ENCODE assay signal across 31 mouse cellular contexts in genomic region chr2:152187132-152187531, GRCm38 (mm10). TPM values are rescaled to one million over a fixed set of nuclear protein-coding genes. Genes with fewer than 3 reads are reported as not detected.
DNase-seq lines count a peak whose midpoint lies in the region; ATAC-seq and TF ChIP-seq lines count a peak whose summit lies in the region.
"Had no signal": no experiment of that assay in that cellular context is flagged by ENCODE, and none has a peak within 500 bp of the region (broad histone marks: within the 10 kb centered on the region; RNA-seq: fewer than 3 reads in every experiment).

No protein-coding gene starts in this region.

- TF ChIP-seq RAD21 in CH12.LX (IDR thresholded peaks at IDR 0.05; ENCODE audit: low read depth, low read length): no peak

- H3K36me3 ChIP-seq in CH12.LX (replicated peaks in 1 of 2; ENCODE audit: control insufficient read depth in 1 of 2, insufficient read depth in 1 of 2, low read length in 1 of 2): no peaks in the 10 kb centered on the region
- no peaks in the 10 kb centered on the region for H3K36me3 ChIP-seq in splenic B cell, adult 2 months (ENCODE audit: control insufficient read depth, insufficient read depth, low read length, poor library complexity, severe bottlenecking)
- H3K36me3 ChIP-seq in hindbrain, embryonic 14.5 days (replicated peaks; ENCODE audit: control insufficient read depth, insufficient read depth): no peaks in the 10 kb centered on the region
- H3K36me3 ChIP-seq: embryonic facial prominence, embryonic 12.5 days; embryonic facial prominence, embryonic 15.5 days; heart, embryonic 12.5 days; heart, embryonic 15.5 days; hindbrain, embryonic 10.5 days; hindbrain, embryonic 13.5 days had no signal

- no peaks in the 10 kb centered on the region for H3K4me1 ChIP-seq in CH12.LX (ENCODE audit: control insufficient read depth in 1 of 2, insufficient read depth in 2 of 2)
- H3K4me1 ChIP-seq in hindbrain, embryonic 14.5 days (replicated peaks; ENCODE audit: control insufficient read depth, insufficient read depth, low read length): no peaks in the 10 kb centered on the region
- H3K4me1 ChIP-seq: embryonic facial prominence, embryonic 12.5 days; embryonic facial prominence, embryonic 15.5 days had no signal

- peak; percentile 33; the same call in 1 of the 2 replicates for TF ChIP-seq EP300 in CH12.LX (IDR thresholded peaks at IDR 0.05; ENCODE audit: low read length)

- dilution Hi-C loops in CH12.LX (cut with MboI; ENCODE audit: extremely low pct_ligation_motif_present, extremely low pct_unique_long_range_greater_than_20kb, low sequenced_read_pairs): no loop called here

- WGBS in hindbrain, embryonic 14.5 days: 82% methylated on average over 5 of the region's 5 CpGs

- no peak for TF ChIP-seq CTCF in CH12.LX (conservative IDR thresholded peaks at IDR 0.05 in 1 of 2, IDR thresholded peaks at IDR 0.05 in 1 of 2; ENCODE audit: low read depth in 2 of 2, low read length in 2 of 2)

- no peak for TF ChIP-seq POLR2A in CH12.LX (IDR thresholded peaks at IDR 0.05; ENCODE audit: low read depth, low read length)

- intact Hi-C loops in heart, postnatal 36 days (cut with DNase I): no loop called here

- in situ Hi-C loops in CH12.LX (cut with MboI; ENCODE audit: low pct_ligation_motif_present, low pct_unique_long_range_greater_than_20kb, low sequenced_read_pairs): no loop called here

- peak; percentile 12 for DNase-seq in CH12.LX (ENCODE audit: extremely low read depth)
- peak; percentile 42 for DNase-seq in splenic B cell, adult 2 months (ENCODE audit: low read depth, low spot score)
- DNase-seq in heart, postnatal 36 days: no peak
- no peak for DNase-seq in hindbrain, embryonic 14.5 days (ENCODE audit: low spot score)
- DNase-seq: adrenal gland, postnatal 10 days; adrenal gland, postnatal 36 days; cerebellum, adult 11 months; cerebellum, adult 2 months; cerebellum, adult 9-11 months; cerebellum, postnatal 36 days; forebrain, postnatal 0 days; gastrocnemius, adult 2 months; gastrocnemius, postnatal 14 days; heart, adult 18-20 months; heart, postnatal 14 days had no signal

- H3K9ac ChIP-seq in CH12.LX (ENCODE audit: insufficient read depth, low read depth): no peak overlapping the region
- H3K9ac ChIP-seq in hindbrain, embryonic 14.5 days: no peak overlapping the region
- H3K9ac ChIP-seq: embryonic facial prominence, embryonic 12.5 days; embryonic facial prominence, embryonic 15.5 days; forebrain, postnatal 0 days; heart, embryonic 12.5 days; heart, embryonic 15.5 days; hindbrain, embryonic 13.5 days had no signal

- H3K79me2 ChIP-seq in CH12.LX (replicated peaks; ENCODE audit: control insufficient read depth, extremely low read depth, insufficient read depth, poor library complexity, severe bottlenecking): no peaks in the 10 kb centered on the region

- no peak overlapping the region for H3K4me2 ChIP-seq in CH12.LX (ENCODE audit: insufficient read depth, low read depth, poor library complexity, severe bottlenecking)
- H3K4me2 ChIP-seq in hindbrain, embryonic 14.5 days (replicated peaks): no peak overlapping the region
- H3K4me2 ChIP-seq: embryonic facial prominence, embryonic 12.5 days; embryonic facial prominence, embryonic 15.5 days; heart, embryonic 12.5 days; heart, embryonic 15.5 days; hindbrain, embryonic 13.5 days had no signal

- H3K9me3 ChIP-seq in CH12.LX (replicated peaks; ENCODE audit: low read length): no peaks in the 10 kb centered on the region
- no peaks in the 10 kb centered on the region for H3K9me3 ChIP-seq in hindbrain, embryonic 14.5 days (ENCODE audit: control insufficient read depth, low read length)
- H3K9me3 ChIP-seq: embryonic facial prominence, embryonic 12.5 days; embryonic facial prominence, embryonic 15.5 days; heart, embryonic 12.5 days; heart, embryonic 15.5 days; hindbrain, embryonic 10.5 days had no signal

- H3K27me3 ChIP-seq in CH12.LX (replicated peaks): peaks cover 61% of the 10 kb centered on the region
- H3K27me3 ChIP-seq in splenic B cell, adult 2 months (ENCODE audit: control insufficient read depth, insufficient read depth, low read length, poor library complexity, severe bottlenecking): no peaks in the 10 kb centered on the region
- no peaks in the 10 kb centered on the region for H3K27me3 ChIP-seq in hindbrain, embryonic 14.5 days (ENCODE audit: control insufficient read depth, insufficient read depth, low read length)
- H3K27me3 ChIP-seq: embryonic facial prominence, embryonic 12.5 days; embryonic facial prominence, embryonic 15.5 days; heart, embryonic 12.5 days; heart, embryonic 15.5 days; hindbrain, embryonic 13.5 days had no signal

- H3K27ac ChIP-seq in CH12.LX (ENCODE audit: insufficient read depth, low read depth): no peak overlapping the region
- H3K27ac ChIP-seq in hindbrain, embryonic 14.5 days: no peak overlapping the region
- H3K27ac ChIP-seq: embryonic facial prominence, embryonic 12.5 days; embryonic facial prominence, embryonic 15.5 days; gastrocnemius, adult 2 months; heart, embryonic 15.5 days; hindbrain, embryonic 10.5 days; hindbrain, embryonic 13.5 days; hindbrain, postnatal 0 days had no signal

- H3K4me3 ChIP-seq in CH12.LX (replicated peaks in 1 of 3; ENCODE audit: low read depth in 2 of 3, low read length in 2 of 3, poor library complexity in 1 of 3): no peak overlapping the region
- H3K4me3 ChIP-seq in hindbrain, embryonic 14.5 days (replicated peaks; ENCODE audit: low read length): no peak overlapping the region
- H3K4me3 ChIP-seq: embryonic facial prominence, embryonic 12.5 days; embryonic facial prominence, embryonic 15.5 days; gastrocnemius, adult 2 months; heart, embryonic 12.5 days; heart, embryonic 15.5 days; hindbrain, embryonic 10.5 days; hindbrain, embryonic 13.5 days had no signal

- ATAC-seq in common myeloid progenitor, adult 5-6 weeks (replicated peaks; ENCODE audit: low read depth, poor library complexity, severe bottlenecking): peak; percentile 72
- ATAC-seq in megakaryocyte, adult 5-6 weeks (ENCODE audit: poor library complexity, severe bottlenecking): peak; percentile 90
- ATAC-seq in monocyte, adult 5-6 weeks (replicated peaks; ENCODE audit: insufficient number of reproducible peaks, low FRiP score, low TSS enrichment, poor library complexity, severe bottlenecking): no peak; the same call in 1 of the 2 replicates
- ATAC-seq in hindbrain, embryonic 14.5 days (ENCODE audit: low FRiP score): no peak
- ATAC-seq: CD4-positive, CD25-positive, alpha-beta regulatory T cell, adult 4 months; forebrain, embryonic 14.5 days; forebrain, postnatal 0 days; hindbrain, postnatal 0 days; inflammation-experienced regulatory T-cells, adult 6 months; intestine, embryonic 16.5 days; Patski had no signal

TF ChIP-seq in CH12.LX, 34 proteins besides CTCF, POLR2A, EP300 and RAD21:
- no peak for TF ChIP-seq MXI1 (IDR thresholded peaks at IDR 0.05; ENCODE audit: low read depth, low read length)
- no peak for TF ChIP-seq MAFK (IDR thresholded peaks at IDR 0.05; ENCODE audit: insufficient replicate concordance, low read length)
- no peak for TF ChIP-seq ELF1 (IDR thresholded peaks at IDR 0.05; ENCODE audit: low read depth, low read length)
- no peak for TF ChIP-seq SMC3 (IDR thresholded peaks at IDR 0.05; ENCODE audit: low read depth, low read length)
- TF ChIP-seq TBP (conservative IDR thresholded peaks at IDR 0.05; ENCODE audit: low read depth, low read length): peak; percentile 89
- no peak for TF ChIP-seq NRF1 (IDR thresholded peaks at IDR 0.05; ENCODE audit: low read depth, low read length)
- TF ChIP-seq IRF4 (IDR thresholded peaks at IDR 0.05; ENCODE audit: low read depth, low read length): peak; percentile 39; the same call in 1 of the 2 replicates
- TF ChIP-seq ZKSCAN1 (IDR thresholded peaks at IDR 0.05; ENCODE audit: borderline replicate concordance, low read depth, low read length): no peak
- TF ChIP-seq ETS1 (conservative IDR thresholded peaks at IDR 0.05; ENCODE audit: low read depth, low read length): no peak

RNA-seq across cellular contexts. Expression of gene Csnk2a1, which starts 39.5 kb away (rescaled TPM):
- total RNA-seq in CH12.LX (2012; rRNA removed): 100 and 101 TPM in 2 replicates
- 145 and 146 TPM in 2 replicates for total RNA-seq in CH12.LX (2014; rRNA removed)
- polyA plus RNA-seq in CH12.LX (2012; ENCODE audit: insufficient read length, low read depth): 79.2 and 86.9 TPM in 2 replicates
- 105 and 132 TPM in 2 replicates for total RNA-seq in common myeloid progenitor, adult 5-6 weeks (2017)
- 53.9 and 60.9 TPM in 2 replicates for total RNA-seq in megakaryocyte, adult 5-6 weeks (2015)
- 95.3 and 105 TPM in 2 replicates for total RNA-seq in megakaryocyte, adult 5-6 weeks (2017)
- total RNA-seq in heart, postnatal 36 days (2021): 100 to 1,000 TPM in 1 of 2 experiments, 10 to 100 TPM in 1; 92.1 to 101 TPM
- total RNA-seq in monocyte, adult 5-6 weeks (2017): 104 to 134 TPM (median 114 TPM) in 3 replicates
- 104 and 150 TPM in 2 replicates for polyA plus RNA-seq in hindbrain, embryonic 14.5 days (2014; fragmentation: Nextera tagmentation; extraction: Ambion mirVana)

RNA-seq across cellular contexts. Expression of gene Tcf15, which starts 43.8 kb away (rescaled TPM):
- total RNA-seq in CH12.LX (2012; rRNA removed): not detected in 2 replicates
- total RNA-seq in CH12.LX (2014; rRNA removed): not detected in 2 replicates
- polyA plus RNA-seq in CH12.LX (2012; ENCODE audit: insufficient read length, low read depth): not detected in 2 replicates
- total RNA-seq in common myeloid progenitor, adult 5-6 weeks (2017): 1.2 TPM in 1 of 2 replicates, not detected in the other
- not detected in 2 replicates for total RNA-seq in megakaryocyte, adult 5-6 weeks (2015)
- not detected in 2 replicates for total RNA-seq in megakaryocyte, adult 5-6 weeks (2017)
- total RNA-seq in heart, postnatal 36 days (2021): 10 to 100 TPM; 39.7 to 50.1 TPM
- not detected in 3 replicates for total RNA-seq in monocyte, adult 5-6 weeks (2017)
- polyA plus RNA-seq in hindbrain, embryonic 14.5 days (2014; fragmentation: Nextera tagmentation; extraction: Ambion mirVana): 1.6 and 2.3 TPM in 2 replicates
- polyA plus RNA-seq: C2C12; CD4-positive, CD25-positive, alpha-beta regulatory T cell, adult 4 months; inflammation-experienced regulatory T-cells, adult 6 months; Patski had no signal

Comparison
In these comparisons a context has a peak if more than half of its experiments do, and no peak if none do; other contexts are left out.
1. DNase-seq: peak in CH12.LX (single experiment) and splenic B cell, adult 2 months (single experiment); none in heart, postnatal 36 days (0 of 2) and hindbrain, embryonic 14.5 days (single experiment).
2. ATAC-seq: peak in common myeloid progenitor, adult 5-6 weeks (single experiment) and megakaryocyte, adult 5-6 weeks (single experiment); none in monocyte, adult 5-6 weeks (single experiment) and hindbrain, embryonic 14.5 days (single experiment).
3. RNA of gene Tcf15, which starts 43.8 kb away (total RNA-seq): 39.7 to 50.1 TPM in heart, postnatal 36 days; 1.2 TPM in common myeloid progenitor, adult 5-6 weeks, not detected in CH12.LX, not detected in megakaryocyte, adult 5-6 weeks and not detected in monocyte, adult 5-6 weeks; every median in the first group is over 10 times any median in the second.